Mouse (Mus musculus): ENCODE results near the gene Ttc39a. TPM values are rescaled to one million over a fixed set of nuclear protein-coding genes. Genes with fewer than 3 reads are reported as not detected.

Gene Ttc39a
- total RNA-seq (2012; rRNA removed): 1.7 and 1.9 TPM in 2 replicates

- Histone ChIP-seq H3K9ac (ENCODE audit: insufficient read depth, low read depth, low read length, poor library complexity, severe bottlenecking) (peak within 1 kb of the TSS; percentile 57), H3K4me3 (ENCODE audit: insufficient read depth in 1 of 2, low read depth in 1 of 2, low read length in 2 of 2, poor library complexity in 1 of 2, severe bottlenecking in 1 of 2) (peak within 1 kb of the TSS; percentile 64 to 82), H3K36me3 (ENCODE audit: control insufficient read depth, insufficient read depth, low read length, poor library complexity, severe bottlenecking) (no peaks in the 10 kb centered on the region), H3K4me1 (ENCODE audit: control insufficient read depth in 2 of 2, insufficient read depth in 2 of 2, low read length in 2 of 2, poor library complexity in 1 of 2) (no peaks in the 10 kb centered on the region; a peak in 1 of 4 replicates), H3K27ac (ENCODE audit: insufficient read depth, low read depth, low read length, poor library complexity, severe bottlenecking) (no peak within 1 kb of the TSS), H3K9me3 (ENCODE audit: control insufficient read depth, insufficient read depth, low read depth, low read length) (no peaks in the 10 kb centered on the region)
- in situ Hi-C loops (cut with MboI; ENCODE audit: low sequenced_read_pairs in 2 of 2, unreplicated experiment in 2 of 2): no loop called here
- DNase-seq (ENCODE audit: low read depth, low spot score): no peak
- TF ChIP-seq ZNF384 (IDR thresholded peaks at IDR 0.05; ENCODE audit: low read depth, low read length) (no peak), HCFC1 (IDR thresholded peaks at IDR 0.05; ENCODE audit: borderline replicate concordance, insufficient read depth, low read length) (no peak)
Observed at GRCm38 (mm10) chr4:109406486-109407175, at the start of gene Ttc39a. Gene Ttc39a (plus strand): TSS chr4:109406623.

- Histone ChIP-seq H3K27ac (ENCODE audit: insufficient read depth, low read depth, low read length, poor library complexity, severe bottlenecking) (no peak overlapping the region), H3K4me1 (ENCODE audit: control insufficient read depth in 2 of 2, insufficient read depth in 2 of 2, low read length in 2 of 2, poor library complexity in 1 of 2) (no peaks in the 10 kb centered on the region), H3K9me3 (ENCODE audit: control insufficient read depth, insufficient read depth, low read depth, low read length) (no peaks in the 10 kb centered on the region; the same call in 1 of the 2 replicates), H3K36me3 (ENCODE audit: control insufficient read depth, insufficient read depth, low read length, poor library complexity, severe bottlenecking) (no peaks in the 10 kb centered on the region; the same call in 1 of the 2 replicates), H3K9ac (ENCODE audit: insufficient read depth, low read depth, low read length, poor library complexity, severe bottlenecking) (no peak overlapping the region), H3K4me3 (ENCODE audit: insufficient read depth in 1 of 2, low read depth in 1 of 2, low read length in 2 of 2, poor library complexity in 1 of 2, severe bottlenecking in 1 of 2) (no peak overlapping the region)
- in situ Hi-C loops (cut with MboI; ENCODE audit: low sequenced_read_pairs in 2 of 2, unreplicated experiment in 2 of 2): no loop called here
- no peak for DNase-seq (ENCODE audit: low read depth, low spot score)
- TF ChIP-seq CHD2 (IDR thresholded peaks at IDR 0.05; ENCODE audit: low read depth, low read length) (no peak), MAFK (IDR thresholded peaks at IDR 0.05; ENCODE audit: insufficient read depth, low read depth, low read length) (peak; percentile 37; the same call in 1 of the 2 replicates)
Observed at GRCm38 (mm10) chr4:109378107-109378506, 28.3 kb upstream of the Ttc39a start.

- H3K4me3 ChIP-seq (ENCODE audit: insufficient read depth in 1 of 2, low read depth in 1 of 2, low read length in 2 of 2, poor library complexity in 1 of 2, severe bottlenecking in 1 of 2): no peak overlapping the region
- in situ Hi-C loops (cut with MboI; ENCODE audit: low sequenced_read_pairs in 2 of 2, unreplicated experiment in 2 of 2): no loop called here
- H3K4me1 ChIP-seq (ENCODE audit: control insufficient read depth in 2 of 2, insufficient read depth in 2 of 2, low read length in 2 of 2, poor library complexity in 1 of 2): no peaks in the 10 kb centered on the region
- no peaks in the 10 kb centered on the region; the same call in 1 of the 2 replicates for H3K9me3 ChIP-seq (ENCODE audit: control insufficient read depth, insufficient read depth, low read depth, low read length)
- no peak overlapping the region for H3K27ac ChIP-seq (ENCODE audit: insufficient read depth, low read depth, low read length, poor library complexity, severe bottlenecking)
- DNase-seq (ENCODE audit: low read depth, low spot score): no peak
- H3K9ac ChIP-seq (ENCODE audit: insufficient read depth, low read depth, low read length, poor library complexity, severe bottlenecking): no peak overlapping the region
- no peaks in the 10 kb centered on the region; the same call in 1 of the 2 replicates for H3K36me3 ChIP-seq (ENCODE audit: control insufficient read depth, insufficient read depth, low read length, poor library complexity, severe bottlenecking)
- no peak for TF ChIP-seq ZC3H11A (IDR thresholded peaks at IDR 0.05; ENCODE audit: borderline replicate concordance, low read depth, low read length)
- TF ChIP-seq CHD2 (IDR thresholded peaks at IDR 0.05; ENCODE audit: low read depth, low read length): no peak
- no peak for TF ChIP-seq ZNF384 (IDR thresholded peaks at IDR 0.05; ENCODE audit: low read depth, low read length)
- no peak for TF ChIP-seq HCFC1 (IDR thresholded peaks at IDR 0.05; ENCODE audit: borderline replicate concordance, insufficient read depth, low read length)
- no peak for TF ChIP-seq MAFK (IDR thresholded peaks at IDR 0.05; ENCODE audit: insufficient read depth, low read depth, low read length)
Observed at GRCm38 (mm10) chr4:109382457-109382856, 24.0 kb upstream of the Ttc39a start.

GRCm38 (mm10) chr4:109385599-109385998, 20.8 kb upstream of the Ttc39a start:
- Histone ChIP-seq H3K27ac (ENCODE audit: insufficient read depth, low read depth, low read length, poor library complexity, severe bottlenecking) (no peak overlapping the region), H3K4me3 (ENCODE audit: insufficient read depth in 1 of 2, low read depth in 1 of 2, low read length in 2 of 2, poor library complexity in 1 of 2, severe bottlenecking in 1 of 2) (no peak overlapping the region), H3K9ac (ENCODE audit: insufficient read depth, low read depth, low read length, poor library complexity, severe bottlenecking) (no peak overlapping the region), H3K36me3 (ENCODE audit: control insufficient read depth, insufficient read depth, low read length, poor library complexity, severe bottlenecking) (no peaks in the 10 kb centered on the region; the same call in 1 of the 2 replicates), H3K9me3 (ENCODE audit: control insufficient read depth, insufficient read depth, low read depth, low read length) (no peaks in the 10 kb centered on the region; the same call in 1 of the 2 replicates), H3K4me1 (ENCODE audit: control insufficient read depth in 2 of 2, insufficient read depth in 2 of 2, low read length in 2 of 2, poor library complexity in 1 of 2) (no peaks in the 10 kb centered on the region)
- in situ Hi-C loops (cut with MboI; ENCODE audit: low sequenced_read_pairs in 2 of 2, unreplicated experiment in 2 of 2): no loop called here
- TF ChIP-seq CHD2 (IDR thresholded peaks at IDR 0.05; ENCODE audit: low read depth, low read length) (no peak), MAFK (IDR thresholded peaks at IDR 0.05; ENCODE audit: insufficient read depth, low read depth, low read length) (no peak), HCFC1 (IDR thresholded peaks at IDR 0.05; ENCODE audit: borderline replicate concordance, insufficient read depth, low read length) (no peak), ZC3H11A (IDR thresholded peaks at IDR 0.05; ENCODE audit: borderline replicate concordance, low read depth, low read length) (no peak), ZNF384 (IDR thresholded peaks at IDR 0.05; ENCODE audit: low read depth, low read length) (no peak)
- no peak for DNase-seq (ENCODE audit: low read depth, low spot score)

Data from ES-E14 (cell line).